Mouse (Mus musculus) skeletal muscle tissue, adult 2 months (tissue): ENCODE measurements around the gene Otud7a.
A peak's percentile ranks its signal among the peaks of the same experiment; 100 is the strongest.
"Not testable (repeated sequence)": the region's sequence is repeated elsewhere in the genome, so short reads cannot be mapped to it uniquely, and the experiment has no call there.

Source experiments
- DNase-seq: peaks from one replicate; pipeline ENCODE4 v3.0.0-alpha.2; 2012; ENCODE audit warnings: low read depth, low spot score

Gene Otud7a

GRCm38 (mm10) chr7:63558918-63559317 lies 114.4 kb downstream of the Otud7a start:
- no peak for DNase-seq

- no peak for DNase-seq
Measured at GRCm38 (mm10) chr7:63559679-63560078, 115.1 kb downstream of the Otud7a start.

GRCm38 (mm10) chr7:63583310-63583709 lies 138.8 kb downstream of the Otud7a start:
- DNase-seq = no peak

- DNase-seq = no peak
Measured at GRCm38 (mm10) chr7:63586184-63586870, 141.8 kb downstream of the Otud7a start.

- no peak for DNase-seq
Measured at GRCm38 (mm10) chr7:63590305-63590704, 145.8 kb downstream of the Otud7a start.

GRCm38 (mm10) chr7:63591322-63591721 lies 146.8 kb downstream of the Otud7a start:
- no peak for DNase-seq

- DNase-seq = no peak
Measured at GRCm38 (mm10) chr7:63592061-63592460, 147.5 kb downstream of the Otud7a start.

GRCm38 (mm10) chr7:63604827-63605226 lies 160.3 kb downstream of the Otud7a start:
- DNase-seq = no peak

GRCm38 (mm10) chr7:63617018-63617417 lies 172.5 kb downstream of the Otud7a start:
- no peak for DNase-seq

- no peak for DNase-seq
Measured at GRCm38 (mm10) chr7:63620776-63621340, 176.3 kb downstream of the Otud7a start.

GRCm38 (mm10) chr7:63637651-63638050 lies 193.1 kb downstream of the Otud7a start:
- DNase-seq = no peak

GRCm38 (mm10) chr7:63644002-63644401 lies 199.5 kb downstream of the Otud7a start:
- DNase-seq = no peak

GRCm38 (mm10) chr7:63647136-63647535 lies 202.6 kb downstream of the Otud7a start:
- DNase-seq = no peak

- no peak for DNase-seq
Measured at GRCm38 (mm10) chr7:63660261-63660660, 215.7 kb downstream of the Otud7a start.

GRCm38 (mm10) chr7:63662757-63663156 lies 218.2 kb downstream of the Otud7a start:
- no peak for DNase-seq

- no peak for DNase-seq
Measured at GRCm38 (mm10) chr7:63665496-63665895, 220.9 kb downstream of the Otud7a start.

GRCm38 (mm10) chr7:63667986-63668741 lies 223.6 kb downstream of the Otud7a start:
- no peak for DNase-seq

- no peak for DNase-seq
Measured at GRCm38 (mm10) chr7:63668951-63669350, 224.4 kb downstream of the Otud7a start.

- DNase-seq = not testable (repeated sequence)
Measured at GRCm38 (mm10) chr7:63670911-63671310, 226.4 kb downstream of the Otud7a start.

GRCm38 (mm10) chr7:63671904-63672303 lies 227.4 kb downstream of the Otud7a start:
- DNase-seq = peak; percentile 7

GRCm38 (mm10) chr7:63676631-63677030 lies 232.1 kb downstream of the Otud7a start:
- DNase-seq = no peak

- DNase-seq = no peak
Measured at GRCm38 (mm10) chr7:63677149-63677548, 232.6 kb downstream of the Otud7a start.

- DNase-seq = no peak
Measured at GRCm38 (mm10) chr7:63687056-63687455, 242.5 kb downstream of the Otud7a start.
